9 mouse cellular contexts compared by ENCODE assay signal in genomic region chr11:40775315-40776269, GRCm38 (mm10). TPM values are rescaled to one million over a fixed set of nuclear protein-coding genes. Genes with fewer than 3 reads are reported as not detected.
DNase-seq lines count a peak whose midpoint lies in the region; ATAC-seq lines count a peak whose summit lies in the region.
"Had no signal": no experiment of that assay in that cellular context is flagged by ENCODE, and none has a peak within 500 bp of the region (broad histone marks: within the 10 kb centered on the region; RNA-seq: fewer than 3 reads in every experiment).

No protein-coding gene starts in this region.

- no peaks in the 10 kb centered on the region for H3K27me3 ChIP-seq in forebrain, embryonic 11.5 days (ENCODE audit: control insufficient read depth, insufficient read depth, low read length)
- H3K27me3 ChIP-seq in forebrain, embryonic 10.5 days (ENCODE audit: poor library complexity, severe bottlenecking) = no peaks in the 10 kb centered on the region
- no peaks in the 10 kb centered on the region for H3K27me3 ChIP-seq in heart, embryonic 16.5 days (ENCODE audit: control insufficient read depth, insufficient read depth, low read length)
- H3K27me3 ChIP-seq: midbrain, embryonic 12.5 days had no signal

- 48% methylated on average over 12 of the region's 12 CpGs for WGBS in forebrain, embryonic 11.5 days
- 52% methylated on average over 12 of the region's 12 CpGs for WGBS in forebrain, embryonic 10.5 days
- WGBS in heart, embryonic 16.5 days = 40% methylated on average over 12 of the region's 12 CpGs

- no peak overlapping the region for H3K4me3 ChIP-seq in forebrain, embryonic 11.5 days (ENCODE audit: low read depth, low read length)
- no peak overlapping the region for H3K4me3 ChIP-seq in forebrain, embryonic 10.5 days
- no peak overlapping the region; the same call in 1 of the 2 replicates for H3K4me3 ChIP-seq in heart, embryonic 16.5 days (ENCODE audit: low read length)
- H3K4me3 ChIP-seq: midbrain, embryonic 12.5 days had no signal

- no peak overlapping the region for H3K4me2 ChIP-seq in forebrain, embryonic 11.5 days (ENCODE audit: low read depth, low read length, severe bottlenecking)
- peak overlapping the region; percentile 46 for H3K4me2 ChIP-seq in heart, embryonic 16.5 days (ENCODE audit: low read depth, low read length)
- H3K4me2 ChIP-seq: midbrain, embryonic 12.5 days had no signal

- no peak overlapping the region for H3K27ac ChIP-seq in forebrain, embryonic 11.5 days (ENCODE audit: low read depth, low read length)
- no peak overlapping the region for H3K27ac ChIP-seq in forebrain, embryonic 10.5 days
- H3K27ac ChIP-seq in heart, embryonic 16.5 days (ENCODE audit: low read length) = no peak overlapping the region
- H3K27ac ChIP-seq: midbrain, embryonic 12.5 days had no signal

- H3K9ac ChIP-seq in forebrain, embryonic 11.5 days (ENCODE audit: low read length) = no peak overlapping the region
- H3K9ac ChIP-seq in heart, embryonic 16.5 days (ENCODE audit: low read length) = no peak overlapping the region
- H3K9ac ChIP-seq: midbrain, embryonic 12.5 days had no signal

- H3K9me3 ChIP-seq in forebrain, embryonic 11.5 days (ENCODE audit: control insufficient read depth, low read length) = no peaks in the 10 kb centered on the region
- no peaks in the 10 kb centered on the region for H3K9me3 ChIP-seq in forebrain, embryonic 10.5 days
- H3K9me3 ChIP-seq in heart, embryonic 16.5 days (replicated peaks; ENCODE audit: control insufficient read depth, low read length) = no peaks in the 10 kb centered on the region
- H3K9me3 ChIP-seq: midbrain, embryonic 12.5 days had no signal

- no peaks in the 10 kb centered on the region for H3K4me1 ChIP-seq in forebrain, embryonic 11.5 days (replicated peaks; ENCODE audit: control insufficient read depth, insufficient read depth, low read length)
- peaks cover 8% of the 10 kb centered on the region; the same call in 1 of the 2 replicates for H3K4me1 ChIP-seq in forebrain, embryonic 10.5 days
- H3K4me1 ChIP-seq in heart, embryonic 16.5 days (ENCODE audit: control insufficient read depth, insufficient read depth, low read length) = no peaks in the 10 kb centered on the region
- H3K4me1 ChIP-seq: midbrain, embryonic 12.5 days had no signal

- no peak for DNase-seq in forebrain, embryonic 11.5 days (ENCODE audit: low spot score)
- DNase-seq in forebrain, embryonic 10.5 days (ENCODE audit: extremely low spot score, low spot score) = no peak
- peak; percentile 16 for DNase-seq in ovary, postnatal 14 days (ENCODE audit: low spot score)
- no peak for DNase-seq in ovary, postnatal 36 days (ENCODE audit: low spot score)
- DNase-seq in mesoderm, embryonic 11.5 days (ENCODE audit: low read depth, low spot score) = peak; percentile 67
- DNase-seq in frontal cortex, postnatal 14 days (ENCODE audit: low spot score in 2 of 2) = no peak
- DNase-seq in spleen, postnatal 4 days (ENCODE audit: low spot score in 2 of 2) = no peak

- H3K36me3 ChIP-seq in forebrain, embryonic 11.5 days (ENCODE audit: control insufficient read depth, insufficient read depth, low read length) = no peaks in the 10 kb centered on the region
- no peaks in the 10 kb centered on the region for H3K36me3 ChIP-seq in forebrain, embryonic 10.5 days (replicated peaks)
- H3K36me3 ChIP-seq in heart, embryonic 16.5 days (ENCODE audit: control insufficient read depth, insufficient read depth) = no peaks in the 10 kb centered on the region
- H3K36me3 ChIP-seq: midbrain, embryonic 12.5 days had no signal

- peak; percentile 56 for ATAC-seq in forebrain, embryonic 11.5 days (replicated peaks; ENCODE audit: low FRiP score)
- no peak for ATAC-seq in heart, embryonic 16.5 days (replicated peaks; ENCODE audit: extremely low read depth, insufficient read depth, low FRiP score)

RNA-seq across cellular contexts. Expression of gene Ccng1, which starts 20.5 kb away (rescaled TPM):
- polyA plus RNA-seq in forebrain, embryonic 11.5 days (2014; fragmentation: Nextera tagmentation; extraction: Ambion mirVana) = 39.5 and 42.6 TPM in 2 replicates
- polyA plus RNA-seq in forebrain, embryonic 10.5 days (2016; fragmentation: Nextera tagmentation; extraction: Ambion mirVana) = 32.5 and 35.6 TPM in 2 replicates
- polyA plus RNA-seq in heart, embryonic 16.5 days (2015; fragmentation: Nextera tagmentation; extraction: Ambion mirVana) = 150 and 163 TPM in 2 replicates

RNA-seq across cellular contexts. Expression of gene Nudcd2, which starts 42.1 kb away (rescaled TPM):
- polyA plus RNA-seq in forebrain, embryonic 11.5 days (2014; fragmentation: Nextera tagmentation; extraction: Ambion mirVana) = 192 and 217 TPM in 2 replicates
- polyA plus RNA-seq in forebrain, embryonic 10.5 days (2016; fragmentation: Nextera tagmentation; extraction: Ambion mirVana) = 233 and 236 TPM in 2 replicates
- 88.2 and 90.3 TPM in 2 replicates for polyA plus RNA-seq in heart, embryonic 16.5 days (2015; fragmentation: Nextera tagmentation; extraction: Ambion mirVana)

RNA-seq across cellular contexts. Expression of gene Hmmr, which starts 42.4 kb away (rescaled TPM):
- 69.5 and 75.9 TPM in 2 replicates for polyA plus RNA-seq in forebrain, embryonic 11.5 days (2014; fragmentation: Nextera tagmentation; extraction: Ambion mirVana)
- polyA plus RNA-seq in forebrain, embryonic 10.5 days (2016; fragmentation: Nextera tagmentation; extraction: Ambion mirVana) = 70.0 and 72.0 TPM in 2 replicates
- polyA plus RNA-seq in heart, embryonic 16.5 days (2015; fragmentation: Nextera tagmentation; extraction: Ambion mirVana) = 49.2 and 55.6 TPM in 2 replicates

Comparison
In these comparisons a context has a peak if more than half of its experiments do, and no peak if none do; other contexts are left out.
1. DNase-seq: peak in ovary, postnatal 14 days (single experiment) and mesoderm, embryonic 11.5 days (single experiment); none in forebrain, embryonic 11.5 days (single experiment), forebrain, embryonic 10.5 days (single experiment), ovary, postnatal 36 days (single experiment), frontal cortex, postnatal 14 days (0 of 2) and spleen, postnatal 4 days (0 of 2).